Mouse (Mus musculus) G1E (cell line): ENCODE results near the gene Gm8300.

Experiments used
- CTCF ChIP-seq: IDR thresholded peaks from 2 replicates; pipeline ENCODE4 v1.5.1; 2012; ENCODE audit warnings: low read depth, low read length, inconsistent platforms, mixed read lengths
- GATA1 ChIP-seq: IDR thresholded peaks from 2 replicates; pipeline ENCODE4 v1.6.1; 2012; ENCODE audit warnings: borderline replicate concordance, low read length, inconsistent platforms, mixed read lengths
- POLR2AphosphoS5 ChIP-seq: IDR thresholded peaks from 2 replicates; pipeline ENCODE4 v1.6.1; 2012; ENCODE audit warnings: low read depth, low read length, inconsistent platforms; ENCODE audit not compliant: insufficient replicate concordance
- TAL1 ChIP-seq: conservative IDR thresholded peaks from 2 replicates; pipeline ENCODE4 v1.6.1; 2012; ENCODE audit warnings: low read depth, low read length, inconsistent platforms, mixed read lengths

- TF ChIP-seq CTCF (no peak), GATA1 (no peak), POLR2AphosphoS5 (no peak), TAL1 (no peak)
Measured at GRCm38 (mm10) chr12:87471964-87472786, 41.9 kb upstream of the Gm8300 start, which contains the start of gene Snw1.
